Mouse (Mus musculus): ENCODE results near the gene Rnf167.

Rnf167 gene

DNA sequence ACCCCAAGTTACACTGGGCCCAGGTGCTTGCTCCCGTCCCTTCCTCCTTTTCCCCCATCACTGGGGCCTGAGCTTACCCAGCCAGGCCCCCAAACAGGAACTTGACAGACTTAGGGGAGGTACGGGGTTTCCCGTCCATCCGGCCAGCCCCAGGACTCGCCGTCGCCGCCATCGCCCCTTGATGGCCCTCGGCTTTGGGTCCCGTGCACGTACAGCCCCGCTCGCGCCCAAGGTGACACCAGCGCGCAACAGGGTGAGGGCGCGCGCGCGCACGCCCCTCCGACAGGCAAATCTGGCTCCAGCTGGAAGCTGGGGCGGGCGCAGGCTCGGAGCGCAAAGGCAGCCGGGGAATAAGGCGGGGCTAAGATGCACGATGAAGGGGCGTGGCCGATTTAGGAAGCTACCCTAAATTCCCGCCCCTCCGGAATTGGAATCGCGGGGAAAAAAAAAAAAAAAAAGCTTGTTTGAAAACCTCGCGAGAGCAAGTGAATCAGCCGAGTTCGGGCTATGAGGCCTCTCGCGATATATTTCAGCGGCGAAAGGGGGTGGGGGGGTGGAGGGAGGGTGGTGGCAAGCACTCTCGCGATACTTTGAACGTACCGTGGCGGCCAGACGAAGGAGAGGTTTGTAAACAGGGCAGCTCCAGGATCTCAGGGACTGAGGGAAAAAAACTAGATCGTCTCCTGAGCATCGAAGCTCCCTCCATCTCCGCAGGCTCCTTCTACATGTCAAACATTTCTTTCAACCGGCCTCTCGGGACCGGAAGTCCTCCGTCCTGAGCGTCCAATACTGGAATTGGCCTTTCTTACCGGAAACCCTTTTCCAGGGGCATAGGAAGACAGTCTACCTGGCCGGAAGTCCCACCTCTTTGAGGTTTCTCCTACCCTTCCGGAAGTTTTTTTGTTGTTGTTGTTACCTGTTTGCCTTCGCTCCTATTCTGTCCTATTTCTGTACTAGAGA is at the start of gene Rnf167, which contains the start of gene Slc25a11:
Rnf167 (plus strand) TSS at position 545 of the 960 bp plus-strand sequence.
Slc25a11 (minus strand) TSS at position 789 of the 960 bp plus-strand sequence.
- peak; percentile 87 for DNase-seq (ENCODE audit: low spot score)

DNA sequence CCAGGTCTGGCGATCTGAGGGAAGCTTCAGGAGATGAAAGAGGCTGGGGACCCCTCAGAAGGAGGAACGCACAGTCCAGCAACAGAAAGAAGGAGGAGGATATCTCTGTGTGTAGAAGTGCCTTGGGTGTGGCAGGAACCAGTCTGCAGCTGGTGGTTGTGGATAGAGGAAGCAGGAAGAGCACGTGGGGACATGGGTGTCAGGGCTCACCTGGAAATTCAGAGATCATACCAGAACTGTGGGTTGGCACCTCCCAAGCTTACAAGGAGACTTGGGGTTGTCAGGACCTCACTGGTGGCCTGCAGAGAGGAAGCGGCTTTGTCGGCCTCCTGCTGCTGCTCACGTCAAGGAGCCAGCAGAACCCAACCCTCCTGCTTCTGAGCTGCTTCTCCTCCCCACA is 49.7 kb upstream of the Rnf167 start:
- DNase-seq (ENCODE audit: low spot score): no peak

DNA sequence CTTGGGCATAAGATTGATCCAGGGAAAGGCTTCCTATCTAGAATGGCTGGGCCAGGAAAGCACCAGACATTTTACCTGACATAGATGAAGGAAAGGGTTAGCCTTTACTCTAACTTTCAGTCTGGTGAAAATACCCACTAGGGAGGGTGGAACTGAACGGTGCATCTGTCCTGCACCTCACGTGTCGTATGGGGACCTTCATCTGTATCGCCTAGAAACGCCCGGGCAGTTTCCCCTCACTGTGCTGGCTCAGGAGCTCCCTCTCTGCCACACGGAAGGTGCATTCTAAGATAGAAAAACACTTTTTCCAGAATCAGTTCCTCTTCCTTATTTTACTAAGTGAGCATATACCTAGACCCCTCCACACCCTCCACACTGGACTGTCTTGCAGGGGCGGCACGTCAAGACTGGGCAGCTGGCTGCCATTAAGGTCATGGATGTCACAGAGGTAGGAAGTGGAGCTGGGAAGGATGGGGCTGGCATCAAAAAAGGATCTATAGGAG is 48.5 kb upstream of the Rnf167 start:
- DNase-seq (ENCODE audit: low spot score): no peak

DNA sequence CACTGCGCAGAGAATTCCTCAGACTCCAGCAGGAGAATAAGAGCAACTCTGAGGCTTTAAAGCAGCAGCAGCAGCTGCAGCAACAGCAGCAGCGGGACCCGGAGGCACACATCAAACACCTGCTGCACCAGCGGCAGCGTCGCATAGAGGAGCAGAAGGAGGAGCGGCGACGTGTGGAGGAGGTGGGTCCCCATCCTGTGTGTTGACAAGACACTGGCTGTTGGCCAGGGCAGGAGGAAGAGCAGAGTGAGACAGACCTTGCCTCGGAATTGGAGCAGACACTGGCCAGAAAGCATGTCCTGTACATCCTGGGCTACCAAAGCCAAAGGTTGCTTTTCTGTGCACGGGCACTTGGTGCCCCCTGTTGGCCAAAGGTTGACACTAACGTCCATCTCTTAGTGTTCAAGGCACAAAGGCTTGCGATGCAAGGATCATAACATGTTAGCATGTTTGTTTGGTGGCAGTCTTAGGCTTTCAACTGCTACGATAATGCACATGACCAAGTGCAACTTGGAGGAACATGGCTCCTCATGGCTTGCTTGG is 41.9 kb upstream of the Rnf167 start:
- DNase-seq (ENCODE audit: low spot score): peak; percentile 63

DNA sequence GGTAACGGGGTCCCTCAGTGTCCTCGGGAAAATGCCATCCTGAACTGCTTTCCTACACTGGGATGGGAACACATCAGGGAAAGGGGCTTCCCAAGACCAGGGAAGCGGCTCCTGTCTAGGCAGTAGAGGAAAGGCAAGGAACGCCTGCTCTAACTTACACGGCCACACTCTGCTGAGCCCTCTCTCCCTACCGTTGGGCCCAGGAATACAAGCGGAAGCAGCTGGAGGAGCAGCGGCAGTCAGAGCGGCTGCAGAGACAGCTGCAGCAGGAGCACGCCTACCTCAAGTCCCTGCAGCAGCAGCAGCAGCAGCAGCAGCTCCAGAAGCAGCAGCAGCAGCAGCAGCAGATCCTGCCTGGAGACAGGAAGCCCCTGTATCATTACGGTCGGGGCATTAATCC is 40.3 kb upstream of the Rnf167 start:
- no peak for DNase-seq (ENCODE audit: low spot score)

DNA sequence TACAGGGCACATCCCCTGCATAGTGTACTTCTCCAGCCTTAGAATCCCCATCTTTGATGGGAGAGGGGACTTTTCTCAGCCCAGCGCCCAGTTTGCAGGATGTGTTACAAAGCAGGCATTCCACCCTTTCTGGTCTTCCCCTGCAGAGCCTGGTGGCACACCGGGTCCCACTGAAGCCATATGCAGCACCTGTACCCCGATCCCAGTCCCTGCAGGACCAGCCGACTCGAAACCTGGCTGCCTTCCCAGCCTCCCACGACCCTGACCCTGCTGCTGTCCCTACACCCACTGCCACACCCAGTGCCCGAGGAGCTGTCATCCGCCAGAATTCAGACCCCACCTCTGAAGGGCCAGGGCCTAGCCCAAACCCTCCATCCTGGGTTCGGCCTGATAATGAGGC is 39.4 kb upstream of the Rnf167 start:
- no peak for DNase-seq (ENCODE audit: low spot score)

DNA sequence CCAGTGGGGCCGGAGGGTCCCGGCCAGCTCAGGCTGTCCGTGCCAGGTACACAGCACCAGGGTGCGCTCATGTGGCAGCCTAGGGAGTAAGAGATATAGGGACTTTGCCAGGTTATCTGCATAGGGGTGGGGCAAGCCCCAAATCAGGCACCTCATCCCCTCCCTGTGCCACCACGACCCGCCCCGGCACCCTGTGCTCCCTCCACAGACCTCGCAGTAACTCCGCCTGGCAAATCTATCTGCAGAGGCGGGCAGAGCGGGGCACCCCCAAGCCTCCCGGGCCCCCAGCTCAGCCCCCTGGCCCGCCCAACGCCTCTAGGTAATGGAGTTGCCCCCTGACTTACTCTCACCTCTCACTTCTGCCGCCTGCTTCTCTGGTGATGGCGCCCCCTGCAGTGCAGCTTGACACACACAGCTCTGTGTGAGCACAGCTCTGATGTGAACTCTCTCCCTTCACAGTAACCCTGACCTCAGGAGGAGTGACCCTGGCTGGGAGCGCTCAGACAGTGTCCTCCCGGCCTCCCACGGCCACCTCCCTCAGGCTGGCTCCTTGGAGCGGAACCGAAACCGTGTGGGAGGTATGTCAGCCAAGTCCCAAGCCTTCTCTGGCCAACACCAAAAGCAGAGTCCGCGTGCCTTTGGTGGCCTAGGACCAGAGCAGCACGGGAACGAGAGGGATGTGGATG is 38.5 kb upstream of the Rnf167 start:
- no peak for DNase-seq (ENCODE audit: low spot score)

DNA sequence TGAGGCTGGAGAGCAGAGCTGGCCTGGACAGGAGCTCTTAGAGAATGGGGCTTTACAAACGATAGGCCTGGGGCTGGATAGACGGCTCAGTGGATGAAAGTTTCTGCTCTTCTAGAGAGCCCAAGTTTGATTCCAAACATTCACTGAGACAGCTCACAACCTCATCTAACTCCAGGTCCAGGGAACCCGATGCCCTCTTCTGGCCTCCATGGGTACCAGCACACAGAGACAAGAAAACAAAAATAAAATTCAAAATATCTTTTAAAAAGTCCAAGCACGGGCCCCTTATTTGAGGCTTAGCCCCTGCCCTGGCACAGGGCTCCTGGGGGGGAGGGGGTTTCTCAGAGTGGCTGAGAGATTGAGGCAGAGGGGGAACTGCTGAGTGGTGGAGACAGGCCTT is 36.3 kb upstream of the Rnf167 start:
- no peak for DNase-seq (ENCODE audit: low spot score)

DNA sequence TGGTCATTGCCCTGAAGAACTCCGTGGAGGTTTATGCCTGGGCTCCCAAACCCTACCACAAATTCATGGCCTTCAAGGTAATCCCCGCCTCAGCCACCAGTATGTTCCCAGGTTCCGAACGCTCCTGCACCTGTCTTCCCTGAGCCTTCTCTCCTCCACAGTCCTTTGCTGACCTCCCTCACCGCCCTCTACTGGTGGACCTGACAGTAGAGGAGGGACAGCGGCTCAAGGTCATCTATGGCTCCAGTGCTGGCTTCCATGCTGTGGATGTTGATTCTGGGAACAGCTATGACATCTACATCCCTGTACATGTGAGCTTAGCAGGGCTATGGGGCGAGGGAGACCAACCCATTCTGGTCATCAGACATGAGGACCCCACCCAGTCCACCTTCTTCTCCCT is 34.5 kb upstream of the Rnf167 start:
- DNase-seq (ENCODE audit: low spot score): no peak

DNA sequence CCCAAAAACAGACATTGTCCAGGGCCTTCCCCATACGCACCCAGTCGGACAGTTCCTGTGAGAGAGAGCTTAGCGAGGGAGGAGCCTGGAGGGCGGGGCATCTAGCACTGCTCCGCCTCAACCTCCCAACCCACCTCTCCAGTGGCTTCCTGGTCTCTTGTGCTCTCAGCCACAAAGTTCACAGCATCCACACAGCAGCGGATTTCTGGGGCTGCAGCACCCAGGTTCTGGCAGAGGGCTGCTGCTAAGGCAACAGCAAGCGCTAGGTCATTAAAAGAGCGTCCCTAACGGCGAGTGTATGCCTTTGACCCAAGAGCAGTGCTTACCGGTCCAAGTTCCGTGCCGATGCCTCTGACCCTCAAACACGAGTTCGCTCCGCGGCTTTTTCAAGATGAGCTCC is 32.0 kb upstream of the Rnf167 start:
- no peak for DNase-seq (ENCODE audit: low spot score)

DNA sequence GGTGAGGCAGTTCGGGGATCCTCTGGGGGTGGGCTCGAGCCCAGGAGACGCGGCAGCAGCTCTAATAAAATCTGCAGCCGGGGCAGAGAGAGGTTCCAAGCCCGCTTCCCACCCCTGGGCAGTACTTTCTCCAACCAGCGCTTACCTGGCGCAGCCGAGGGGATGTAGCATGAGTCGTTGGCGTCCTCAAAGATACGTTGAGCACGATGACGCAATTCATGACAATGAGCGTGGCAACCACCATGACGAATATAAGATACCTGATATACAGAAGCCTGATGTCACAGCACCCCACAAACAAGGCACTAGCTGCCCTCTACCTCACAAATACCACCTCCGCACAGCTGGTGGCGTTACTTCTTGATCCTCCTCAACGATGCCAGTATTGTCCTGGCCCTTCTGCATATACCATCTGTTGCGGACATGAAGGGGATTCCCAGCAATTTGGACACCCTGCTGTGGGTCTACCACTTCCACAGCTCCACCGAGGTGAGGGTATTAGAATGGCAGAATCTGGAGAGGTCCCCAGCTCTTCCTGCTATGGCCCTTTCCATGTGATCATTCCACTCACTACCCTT is 31.4 kb upstream of the Rnf167 start, which contains the start of gene 4930544D05Rik:
4930544D05Rik (plus strand) TSS at position 333 of the 578 bp plus-strand sequence.
- DNase-seq (ENCODE audit: low spot score): no peak

DNA sequence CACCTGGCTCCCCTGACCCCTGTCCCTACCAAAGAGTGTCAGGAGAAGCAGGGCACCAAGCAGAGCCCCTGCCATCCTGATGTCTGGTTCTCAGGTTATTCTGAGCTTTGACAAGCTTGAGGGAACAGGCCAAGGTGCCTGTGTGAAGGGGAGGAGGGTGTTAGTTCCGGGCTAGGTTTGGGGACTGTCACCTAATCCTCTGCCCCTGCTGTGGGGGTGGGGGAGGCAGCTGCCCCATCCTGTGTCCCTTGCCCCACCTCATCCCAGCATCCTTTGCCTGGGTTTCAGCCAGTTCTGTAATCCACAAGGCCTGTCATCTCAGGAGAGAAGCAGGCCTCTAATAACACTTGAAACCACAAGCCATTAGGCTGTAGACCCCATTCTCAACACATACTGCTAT is 27.9 kb upstream of the Rnf167 start, which contains the start of gene Chrne:
Chrne (minus strand) TSS at position 116 of the 400 bp plus-strand sequence.
- DNase-seq (ENCODE audit: low spot score): no peak

DNA sequence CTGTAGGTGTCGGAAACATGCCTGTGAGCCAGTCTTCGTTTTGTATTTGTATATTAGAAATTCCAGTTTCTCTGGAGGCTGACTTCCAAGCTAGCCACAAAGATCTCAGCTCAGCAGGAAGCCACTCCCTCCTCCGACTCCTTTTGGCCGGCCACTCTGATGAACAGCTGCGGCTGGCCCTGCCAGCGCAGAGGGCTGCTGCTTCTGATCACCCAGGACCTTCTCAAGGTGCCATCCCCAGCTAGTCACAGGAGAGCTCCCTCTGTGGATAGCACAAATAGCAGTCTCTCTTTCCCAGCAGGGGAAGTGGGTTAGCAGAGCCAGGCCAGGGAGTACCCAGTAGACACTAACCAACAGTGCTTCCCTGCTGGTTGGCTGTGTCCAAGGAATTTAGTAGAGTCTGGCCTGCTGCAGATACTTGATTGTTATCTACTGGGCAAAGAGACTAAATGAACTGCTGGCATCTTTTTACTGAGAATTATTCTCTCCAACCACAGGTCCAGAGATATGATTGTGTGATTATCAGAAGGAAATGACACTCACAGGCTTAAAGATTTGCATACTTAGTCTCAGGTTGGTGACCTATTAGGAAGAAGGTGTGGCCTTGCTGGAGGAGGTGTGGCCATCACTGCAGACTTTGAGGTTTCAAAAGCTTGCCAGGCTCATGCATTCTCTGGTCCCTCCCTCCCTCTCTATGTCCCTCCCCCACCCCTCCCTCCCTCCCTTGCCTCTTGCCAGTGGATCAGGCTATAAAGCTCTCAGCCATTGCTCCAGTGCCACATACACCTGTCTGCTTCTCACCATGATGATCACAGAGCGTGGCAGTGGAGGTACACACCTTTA is 24.8 kb upstream of the Rnf167 start:
- DNase-seq (ENCODE audit: low spot score): no peak

DNA sequence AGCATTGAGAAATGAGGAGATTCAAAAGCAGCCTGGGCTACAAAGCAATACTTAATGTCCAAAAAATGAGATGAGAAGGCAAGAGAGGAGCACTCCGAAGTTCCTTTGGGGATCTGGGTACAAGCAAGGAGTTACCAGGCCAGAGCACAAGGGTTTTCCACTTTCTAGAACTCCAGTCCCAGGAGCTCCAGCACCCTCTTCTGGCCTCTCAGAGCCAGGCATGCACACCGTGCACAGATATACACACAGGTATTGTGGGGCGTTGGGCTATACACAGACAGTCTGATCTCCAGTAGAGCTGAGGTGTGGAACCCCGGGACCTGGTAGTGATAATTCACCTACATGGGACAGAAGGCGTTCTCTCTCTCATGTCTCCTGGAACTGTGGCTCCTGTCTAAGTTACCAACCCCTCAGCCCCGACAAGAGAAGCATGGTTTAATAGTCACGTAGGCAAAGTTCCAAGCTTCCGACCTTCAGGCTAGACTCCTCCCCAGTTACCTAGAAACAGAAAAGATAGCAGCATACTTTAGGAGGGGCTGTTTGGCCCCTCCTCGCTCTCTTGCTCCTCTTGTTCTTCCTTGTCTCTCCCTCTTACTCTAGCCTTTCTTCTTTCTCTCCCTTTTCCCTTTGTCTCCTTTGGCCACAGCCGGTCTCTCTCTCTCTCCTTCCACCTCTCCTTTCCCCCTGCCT is 23.8 kb upstream of the Rnf167 start:
- no peak for DNase-seq (ENCODE audit: low spot score)

DNA sequence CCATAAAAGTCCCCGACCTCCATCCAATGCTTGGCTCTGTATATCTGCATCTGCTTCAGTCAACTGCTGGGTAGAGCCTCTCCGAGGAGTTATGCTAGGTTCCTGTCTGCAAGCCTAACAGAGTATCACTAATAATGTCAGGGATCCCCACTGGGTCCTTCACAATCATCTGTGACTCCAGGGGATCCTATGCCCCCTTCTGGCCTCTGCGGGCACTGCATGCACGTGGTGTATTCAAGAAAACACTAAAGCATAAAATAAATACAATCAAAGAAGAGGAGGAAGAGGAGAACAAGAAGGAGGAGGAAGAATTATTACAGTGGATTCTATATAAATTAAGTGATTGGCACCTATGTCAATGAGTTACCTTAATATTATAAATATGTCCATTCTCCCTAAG is 21.6 kb upstream of the Rnf167 start:
- no peak for DNase-seq (ENCODE audit: low spot score)

DNA sequence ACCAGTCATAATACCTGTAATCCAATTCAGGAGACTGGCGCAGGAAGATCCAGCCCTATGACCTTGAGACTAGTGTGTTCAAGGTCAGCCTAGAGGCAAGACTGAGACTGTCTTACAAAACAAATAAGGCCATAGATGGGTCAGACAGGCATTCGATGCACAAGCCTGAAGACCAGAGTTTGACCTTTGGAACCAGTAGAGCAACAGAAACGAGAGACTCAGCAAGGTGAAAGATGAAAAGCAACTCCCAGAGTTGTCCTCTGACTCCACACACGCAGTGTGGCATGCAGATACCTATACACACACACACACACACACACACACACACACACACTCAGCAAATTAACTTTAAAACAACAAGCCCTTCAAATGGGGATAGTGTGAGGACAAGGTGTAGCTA is 20.2 kb upstream of the Rnf167 start:
- DNase-seq (ENCODE audit: low spot score): no peak

DNA sequence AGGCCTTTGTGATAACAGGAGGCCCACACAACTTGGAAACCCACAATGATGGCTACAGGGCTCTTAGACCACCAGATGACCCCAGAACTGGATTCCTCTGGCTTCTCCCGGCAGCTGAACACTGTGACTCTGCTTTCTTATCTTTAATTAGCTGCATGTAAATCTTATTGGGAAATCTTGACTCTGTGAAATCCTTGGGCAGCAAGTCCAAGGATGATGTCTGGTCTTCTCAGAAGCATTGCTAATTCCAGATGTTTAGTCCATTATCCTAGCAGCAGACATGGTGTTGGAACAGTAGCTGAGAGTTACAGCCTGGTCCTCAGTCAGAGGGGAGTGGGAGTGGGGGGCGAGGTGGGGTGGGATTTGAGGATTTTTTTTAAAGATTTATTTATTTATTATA is 18.6 kb upstream of the Rnf167 start:
- DNase-seq (ENCODE audit: low spot score): no peak

DNA sequence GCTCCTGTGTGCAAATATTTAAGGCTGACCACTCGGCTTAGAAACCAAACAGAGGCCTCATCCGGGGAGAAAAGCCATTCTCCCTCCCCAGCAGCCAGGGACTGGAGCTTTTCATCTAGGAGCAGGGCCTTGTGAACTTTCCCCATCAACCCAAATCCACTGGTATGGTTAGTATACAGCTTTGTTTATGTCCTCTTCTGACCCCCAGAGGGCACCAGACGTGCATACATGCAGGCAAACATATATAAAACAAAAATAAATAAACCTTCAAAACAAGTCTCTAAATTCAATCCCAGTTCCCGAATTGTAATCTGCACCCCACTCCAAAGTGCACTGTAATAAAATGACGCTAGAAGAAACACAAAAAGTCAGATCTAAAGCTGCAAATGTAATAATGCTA is 17.5 kb upstream of the Rnf167 start:
- no peak for DNase-seq (ENCODE audit: low spot score)

DNA sequence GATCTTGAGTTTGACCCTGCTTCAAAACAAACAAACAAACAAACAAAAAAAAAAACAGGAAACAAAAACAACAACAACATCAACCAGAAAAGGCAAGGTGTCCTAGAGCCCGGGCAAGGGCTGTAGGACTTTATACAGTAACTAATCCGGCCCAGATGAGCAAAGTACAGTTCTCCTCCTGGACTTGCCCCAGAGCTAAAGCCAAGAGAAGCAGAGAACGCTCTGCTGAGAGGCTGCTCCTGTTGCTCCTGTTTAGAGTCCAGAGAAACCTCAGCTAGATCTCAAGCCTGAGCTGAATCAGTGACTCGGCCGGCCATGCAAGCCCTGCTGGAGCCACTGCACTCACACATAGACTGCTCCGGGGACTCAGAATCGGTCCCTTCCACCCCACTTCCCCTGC is 16.9 kb upstream of the Rnf167 start:
- no peak for DNase-seq (ENCODE audit: low spot score)

DNA sequence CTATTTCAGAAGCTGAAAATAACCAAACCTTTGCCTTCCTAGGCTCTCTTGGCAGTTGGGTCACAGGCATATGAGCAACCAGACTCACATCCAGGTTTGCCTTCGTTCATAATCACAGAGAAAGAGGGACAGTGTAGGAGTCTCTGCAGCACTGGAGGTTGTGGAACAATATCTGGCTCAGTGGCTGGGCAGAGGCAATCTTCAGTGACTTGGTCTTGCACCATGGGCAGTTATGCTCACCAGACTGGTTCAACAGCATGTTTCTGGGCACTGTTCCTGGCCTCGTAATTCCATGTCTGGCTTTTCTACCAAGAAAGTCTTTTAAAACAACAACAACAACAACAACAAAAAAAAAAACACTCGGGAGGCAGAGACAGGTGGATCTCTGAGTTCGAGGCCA is 11.4 kb upstream of the Rnf167 start:
- no peak for DNase-seq (ENCODE audit: low spot score)

DNA sequence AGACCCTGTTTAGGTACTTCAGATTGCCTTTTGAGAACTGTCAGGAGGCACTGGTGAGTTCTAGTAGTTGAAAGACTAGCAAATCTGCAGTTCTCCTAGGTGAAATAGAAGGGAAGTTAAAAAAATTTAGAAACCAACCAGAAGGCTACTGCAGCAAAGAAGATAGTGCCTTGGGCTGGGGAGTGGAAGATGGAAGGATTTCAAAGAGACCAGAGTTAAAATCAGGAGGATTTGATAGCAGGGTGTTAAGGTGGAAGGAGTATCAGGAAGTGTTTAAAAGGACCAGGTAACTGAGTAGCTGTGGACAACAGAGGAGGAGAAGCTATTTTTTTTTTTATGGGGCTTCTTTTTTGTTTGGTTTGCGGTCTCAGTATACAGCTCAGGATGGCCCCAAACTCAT is 9.3 kb upstream of the Rnf167 start:
- no peak for DNase-seq (ENCODE audit: low spot score)
